Mouse (Mus musculus): ENCODE results near the gene Slc7a8.
A peak's percentile ranks its signal among the peaks of the same experiment; 100 is the strongest.

Slc7a8 gene

GRCm38 (mm10) chr14:54781610-54782365 lies at the start of gene Slc7a8:
TSS of gene Slc7a8 (minus strand) at chr14:54781946.
- peak; percentile 50 to 67 for DNase-seq (ENCODE audit: low spot score in 2 of 2)

- no peak for DNase-seq (ENCODE audit: low spot score in 2 of 2)
These were observed 42.0 kb upstream of the Slc7a8 start for GRCm38 (mm10) chr14:54823716-54824115.

- DNase-seq (ENCODE audit: low spot score in 2 of 2), result no peak
These were observed 40.6 kb upstream of the Slc7a8 start for GRCm38 (mm10) chr14:54822301-54822700.

- DNase-seq (ENCODE audit: low spot score in 2 of 2), result no peak
These were observed 36.0 kb upstream of the Slc7a8 start for GRCm38 (mm10) chr14:54817791-54818190.

GRCm38 (mm10) chr14:54815737-54816136 lies 34.0 kb upstream of the Slc7a8 start:
- DNase-seq (ENCODE audit: low spot score in 2 of 2), result no peak

- DNase-seq (ENCODE audit: low spot score in 2 of 2), result no peak
These were observed 32.2 kb upstream of the Slc7a8 start, which contains the start of gene Rnf212b for GRCm38 (mm10) chr14:54813991-54814390. TSS of gene Rnf212b (plus strand) at chr14:54814141.

GRCm38 (mm10) chr14:54809668-54810033 lies 27.9 kb upstream of the Slc7a8 start:
- DNase-seq (ENCODE audit: low spot score in 2 of 2), result no peak

GRCm38 (mm10) chr14:54808718-54809667 lies 27.2 kb upstream of the Slc7a8 start:
- no peak for DNase-seq (ENCODE audit: low spot score in 2 of 2)

- no peak for DNase-seq (ENCODE audit: low spot score in 2 of 2)
These were observed 24.4 kb upstream of the Slc7a8 start for GRCm38 (mm10) chr14:54806124-54806523.

- DNase-seq (ENCODE audit: low spot score in 2 of 2), result no peak
These were observed 20.7 kb upstream of the Slc7a8 start for GRCm38 (mm10) chr14:54802428-54802827.

- DNase-seq (ENCODE audit: low spot score in 2 of 2), result no peak
These were observed 17.9 kb upstream of the Slc7a8 start for GRCm38 (mm10) chr14:54799686-54800085.

- no peak for DNase-seq (ENCODE audit: low spot score in 2 of 2)
These were observed 15.0 kb upstream of the Slc7a8 start for GRCm38 (mm10) chr14:54796760-54797159.

- DNase-seq (ENCODE audit: low spot score in 2 of 2), result no peak
These were observed 14.2 kb upstream of the Slc7a8 start for GRCm38 (mm10) chr14:54795901-54796300.

GRCm38 (mm10) chr14:54793894-54794830 lies 12.4 kb upstream of the Slc7a8 start:
- no peak for DNase-seq (ENCODE audit: low spot score in 2 of 2)

GRCm38 (mm10) chr14:54793351-54793750 lies 11.6 kb upstream of the Slc7a8 start:
- DNase-seq (ENCODE audit: low spot score in 2 of 2), result no peak

- DNase-seq (ENCODE audit: low spot score in 2 of 2), result no peak
These were observed 10.4 kb upstream of the Slc7a8 start for GRCm38 (mm10) chr14:54792166-54792565.

GRCm38 (mm10) chr14:54788231-54788630 lies 6.5 kb upstream of the Slc7a8 start:
- no peak for DNase-seq (ENCODE audit: low spot score in 2 of 2)

- no peak for DNase-seq (ENCODE audit: low spot score in 2 of 2)
These were observed 5.5 kb upstream of the Slc7a8 start for GRCm38 (mm10) chr14:54787226-54787625.

GRCm38 (mm10) chr14:54786489-54786888 lies 4.7 kb upstream of the Slc7a8 start:
- peak; percentile 30 to 71 for DNase-seq (ENCODE audit: low spot score in 2 of 2)

GRCm38 (mm10) chr14:54785898-54786297 lies 4.2 kb upstream of the Slc7a8 start:
- peak; percentile 42 to 83 for DNase-seq (ENCODE audit: low spot score in 2 of 2)

- no peak for DNase-seq (ENCODE audit: low spot score in 2 of 2)
These were observed 1.2 kb upstream of the Slc7a8 start for GRCm38 (mm10) chr14:54782971-54783370.

Measured in urinary bladder, postnatal 4 days (tissue).